Mouse (Mus musculus): Measurements from ENCODE around the gene Chst3.
"Not testable (repeated sequence)": the region's sequence is repeated elsewhere in the genome, so short reads cannot be mapped to it uniquely, and the experiment has no call there.

- TF ChIP-seq ZMIZ1 (IDR thresholded peaks at IDR 0.05; ENCODE audit: low read depth, low read length); CHD1 (IDR thresholded peaks at IDR 0.05; ENCODE audit: low read depth, low read length); USF1 (IDR thresholded peaks at IDR 0.05; ENCODE audit: low read depth, low read length); JUN (IDR thresholded peaks at IDR 0.05; ENCODE audit: insufficient read depth, low read depth, low read length); POLR2A (IDR thresholded peaks at IDR 0.05; ENCODE audit: low read depth, low read length): not testable (repeated sequence)
- TF ChIP-seq CTCF (conservative IDR thresholded peaks at IDR 0.05 in 1 of 2, IDR thresholded peaks at IDR 0.05 in 1 of 2; ENCODE audit: low read depth in 2 of 2, low read length in 2 of 2), result peak in 1 of 2 experiments; percentile 36; a peak in 2 of 4 replicates
These were observed 2.7 kb upstream of the Chst3 start for GRCm38 (mm10) chr10:60221571-60222259.
